Mouse (Mus musculus) liver, embryonic 13.5 days (tissue): ENCODE results near the gene Dpm3. TPM values are rescaled to one million over a fixed set of nuclear protein-coding genes. Genes with fewer than 3 reads are reported as not detected.
A peak's percentile ranks its signal among the peaks of the same experiment; 100 is the strongest.

Experiments
- ATAC-seq: fragments of 200-750 bp; cut with Nextera tagmentation; 2 replicates; pipeline ENCODE4 v1.8.0; 2017; ENCODE audit warnings: low read depth, mild to moderate bottlenecking, moderate number of reproducible peaks, moderate library complexity
- DNase-seq: peaks from one replicate; pipeline ENCODE4 v3.0.0; 2022
- H3K27ac ChIP-seq: fragments of 300-500 bp; sonication (generic); 2 replicates; pipeline ENCODE4 v1.5.1; 2015; ENCODE audit warnings: moderate library complexity, mild to moderate bottlenecking, inconsistent platforms
- H3K27me3 ChIP-seq: fragments of 300-500 bp; sonication (generic); 2 replicates; pipeline ENCODE4 v1.6.1; 2015; ENCODE audit warnings: mild to moderate bottlenecking, inconsistent platforms
- H3K36me3 ChIP-seq: fragments of 300-500 bp; sonication (generic); 2 replicates; pipeline ENCODE4 v1.6.1; 2015; ENCODE audit warnings: mild to moderate bottlenecking, inconsistent platforms
- H3K4me1 ChIP-seq: fragments of 300-500 bp; sonication (generic); replicated peaks from 2 replicates; pipeline ENCODE4 v1.6.1; 2015; ENCODE audit warnings: inconsistent platforms
- H3K4me2 ChIP-seq: fragments of 300-500 bp; sonication (generic); 2 replicates; pipeline ENCODE4 v1.6.1; 2015; ENCODE audit warnings: inconsistent platforms, mild to moderate bottlenecking, moderate library complexity
- H3K4me3 ChIP-seq: fragments of 300-500 bp; sonication (generic); replicated peaks from 2 replicates; pipeline ENCODE4 v1.5.1; 2015; ENCODE audit warnings: mild to moderate bottlenecking, inconsistent platforms
- H3K9ac ChIP-seq: fragments of 300-500 bp; sonication (generic); 2 replicates; pipeline ENCODE4 v1.6.1; 2015; ENCODE audit warnings: mild to moderate bottlenecking, inconsistent platforms
- H3K9me3 ChIP-seq: fragments of 300-500 bp; sonication (generic); replicated peaks from 2 replicates; pipeline ENCODE4 v1.6.1; 2016; ENCODE audit warnings: inconsistent platforms
- WGBS: fragments of 180-500 bp; shearing (Covaris S2); methylation state at CpG from one replicate; pipeline ENCODE4 v1.1.7; 2015; ENCODE audit not compliant: insufficient replicate concordance; 5-methylcytosine and 5-hydroxymethylcytosine counted together
- polyA plus RNA-seq: library from polyadenylated mRNA; unstranded; fragments of >200 nt; fragmentation: Nextera tagmentation; extraction: Ambion mirVana; gene quantifications from 2 replicates; pipeline ENCODE4 v1.2.1, GENCODE M21; 2015

Dpm3 gene
- polyA plus RNA-seq, 1 experiment from 2014 or later = 64.5 TPM

DNA sequence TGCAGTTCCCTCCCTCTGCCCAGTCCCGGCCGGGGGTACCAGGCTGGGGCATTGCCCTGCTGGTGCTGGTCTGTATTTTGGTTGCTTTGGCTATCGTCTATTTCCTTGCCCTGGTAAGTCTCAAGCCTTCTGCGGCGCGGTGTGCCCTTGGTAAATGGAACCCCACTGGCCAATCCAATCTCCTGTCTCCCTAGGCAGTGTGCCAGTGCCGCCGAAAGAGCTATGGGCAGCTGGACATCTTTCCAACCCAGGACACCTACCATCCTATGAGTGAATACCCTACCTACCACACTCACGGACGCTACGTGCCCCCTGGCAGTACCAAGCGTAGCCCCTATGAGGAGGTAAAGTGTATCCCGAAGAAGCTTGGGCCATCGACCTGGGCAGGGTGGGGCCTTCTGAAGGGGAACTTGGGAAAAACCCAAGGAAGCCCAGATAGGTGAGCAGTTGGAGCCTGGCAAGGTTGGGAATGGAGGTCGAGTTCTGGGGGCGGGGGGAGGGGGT lies 27.3 kb upstream of the Dpm3 start:
- peaks cover 66% of the 10 kb centered on the region for H3K27me3 ChIP-seq
- WGBS = 64% methylated on average over 16 of the region's 16 CpGs
- H3K4me3 ChIP-seq = no peak overlapping the region
- H3K4me1 ChIP-seq = peaks cover 28% of the 10 kb centered on the region
- no peak overlapping the region for H3K4me2 ChIP-seq
- no peak for ATAC-seq
- no peak for DNase-seq
- H3K9me3 ChIP-seq = no peaks in the 10 kb centered on the region
- no peak overlapping the region for H3K27ac ChIP-seq
- H3K9ac ChIP-seq = no peak overlapping the region
- H3K36me3 ChIP-seq = no peaks in the 10 kb centered on the region

GRCm38 (mm10) chr3:89232614-89233013 lies 26.5 kb upstream of the Dpm3 start:
- Histone ChIP-seq H3K27ac (no peak overlapping the region), H3K4me2 (no peak overlapping the region), H3K36me3 (no peaks in the 10 kb centered on the region), H3K9ac (no peak overlapping the region), H3K9me3 (no peaks in the 10 kb centered on the region), H3K27me3 (peaks cover 61% of the 10 kb centered on the region), H3K4me3 (no peak overlapping the region), H3K4me1 (peaks cover 20% of the 10 kb centered on the region)
- 61% methylated on average over 3 of the region's 6 CpGs for WGBS
- no peak for DNase-seq
- ATAC-seq = no peak

GRCm38 (mm10) chr3:89233562-89234110 lies 25.5 kb upstream of the Dpm3 start:
- DNase-seq (no peak), ATAC-seq (no peak)
- H3K36me3 ChIP-seq = no peaks in the 10 kb centered on the region
- peaks cover 63% of the 10 kb centered on the region for H3K27me3 ChIP-seq
- H3K4me3 ChIP-seq = no peak overlapping the region
- no peak overlapping the region for H3K4me2 ChIP-seq
- no peak overlapping the region for H3K9ac ChIP-seq
- no peaks in the 10 kb centered on the region for H3K9me3 ChIP-seq
- H3K4me1 ChIP-seq = peaks cover 12% of the 10 kb centered on the region
- 44% methylated on average over 14 of the region's 14 CpGs for WGBS
- H3K27ac ChIP-seq = no peak overlapping the region

DNA sequence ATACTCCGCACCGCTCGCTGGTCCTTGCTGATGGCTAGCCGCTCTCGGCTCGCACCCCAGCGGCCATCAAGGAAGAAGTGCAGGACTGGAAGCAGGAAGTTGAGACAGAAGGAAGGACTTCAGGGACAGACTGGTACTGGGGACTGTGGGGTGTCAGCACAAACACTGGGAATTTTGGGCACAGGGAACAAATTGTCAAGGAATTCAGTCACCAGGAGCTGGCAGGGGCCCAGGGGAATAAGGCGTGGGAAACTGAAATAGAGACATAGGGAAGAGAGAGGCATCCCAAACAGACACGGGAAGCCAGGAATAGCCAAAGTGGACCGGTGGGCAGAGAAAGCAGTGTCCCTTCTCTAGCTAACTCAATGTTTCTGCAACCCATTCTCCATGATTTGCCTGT lies 22.6 kb upstream of the Dpm3 start:
- Histone ChIP-seq H3K9me3 (no peaks in the 10 kb centered on the region), H3K36me3 (no peaks in the 10 kb centered on the region), H3K4me3 (no peak overlapping the region), H3K27me3 (peaks cover 43% of the 10 kb centered on the region), H3K4me2 (no peak overlapping the region), H3K9ac (no peak overlapping the region), H3K27ac (no peak overlapping the region), H3K4me1 (peaks cover 6% of the 10 kb centered on the region; the same call in 1 of the 2 replicates)
- 83% methylated on average over 10 of the region's 10 CpGs for WGBS
- ATAC-seq = no peak
- DNase-seq = no peak

DNA sequence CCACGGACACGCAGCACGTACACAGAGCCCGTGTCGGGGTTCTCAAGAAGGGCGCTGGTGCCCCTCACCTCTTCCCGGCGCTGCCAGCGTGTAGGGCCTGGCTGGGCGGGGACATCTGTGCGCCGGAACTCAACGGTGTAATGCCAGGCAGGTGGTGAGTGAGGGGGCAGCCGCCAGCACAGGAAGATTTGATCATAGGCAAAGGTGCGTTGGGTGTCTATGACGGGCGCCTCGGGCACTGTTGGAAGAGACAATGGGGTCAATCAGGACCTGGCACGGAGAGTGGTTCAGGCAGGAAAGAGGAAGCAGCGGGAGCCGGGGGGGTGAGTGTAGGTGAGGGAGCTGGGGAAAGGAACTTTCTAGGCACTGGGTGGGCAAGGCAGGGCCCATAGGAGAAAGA lies 21.5 kb upstream of the Dpm3 start:
- H3K4me1 ChIP-seq = peaks cover 7% of the 10 kb centered on the region; the same call in 1 of the 2 replicates
- no peak for ATAC-seq
- H3K9me3 ChIP-seq = no peaks in the 10 kb centered on the region
- no peak overlapping the region for H3K4me2 ChIP-seq
- H3K27ac ChIP-seq = no peak overlapping the region
- H3K4me3 ChIP-seq = no peak overlapping the region
- H3K27me3 ChIP-seq = peaks cover 36% of the 10 kb centered on the region
- no peaks in the 10 kb centered on the region for H3K36me3 ChIP-seq
- 86% methylated on average over 21 of the region's 21 CpGs for WGBS
- H3K9ac ChIP-seq = no peak overlapping the region
- no peak for DNase-seq

GRCm38 (mm10) chr3:89238494-89238893 lies 20.7 kb upstream of the Dpm3 start:
- H3K4me1 ChIP-seq = peaks cover 12% of the 10 kb centered on the region
- no peak overlapping the region for H3K27ac ChIP-seq
- no peak; the same call in 1 of the 2 replicates for ATAC-seq
- H3K9me3 ChIP-seq = no peaks in the 10 kb centered on the region
- no peak overlapping the region for H3K9ac ChIP-seq
- peaks cover 39% of the 10 kb centered on the region for H3K27me3 ChIP-seq
- H3K36me3 ChIP-seq = no peaks in the 10 kb centered on the region
- DNase-seq = no peak
- H3K4me3 ChIP-seq = no peak overlapping the region
- 65% methylated on average over 12 of the region's 12 CpGs for WGBS
- no peak overlapping the region for H3K4me2 ChIP-seq

GRCm38 (mm10) chr3:89242331-89242895 lies 16.7 kb upstream of the Dpm3 start:
- H3K9me3 ChIP-seq = no peaks in the 10 kb centered on the region
- no peak overlapping the region for H3K9ac ChIP-seq
- no peak for ATAC-seq
- H3K36me3 ChIP-seq = no peaks in the 10 kb centered on the region
- no peak overlapping the region for H3K27ac ChIP-seq
- H3K4me2 ChIP-seq = no peak overlapping the region
- peaks cover 49% of the 10 kb centered on the region for H3K27me3 ChIP-seq
- DNase-seq = peak; percentile 29
- 59% methylated on average over 9 of the region's 9 CpGs for WGBS
- H3K4me3 ChIP-seq = no peak overlapping the region
- peaks cover 43% of the 10 kb centered on the region for H3K4me1 ChIP-seq

DNA sequence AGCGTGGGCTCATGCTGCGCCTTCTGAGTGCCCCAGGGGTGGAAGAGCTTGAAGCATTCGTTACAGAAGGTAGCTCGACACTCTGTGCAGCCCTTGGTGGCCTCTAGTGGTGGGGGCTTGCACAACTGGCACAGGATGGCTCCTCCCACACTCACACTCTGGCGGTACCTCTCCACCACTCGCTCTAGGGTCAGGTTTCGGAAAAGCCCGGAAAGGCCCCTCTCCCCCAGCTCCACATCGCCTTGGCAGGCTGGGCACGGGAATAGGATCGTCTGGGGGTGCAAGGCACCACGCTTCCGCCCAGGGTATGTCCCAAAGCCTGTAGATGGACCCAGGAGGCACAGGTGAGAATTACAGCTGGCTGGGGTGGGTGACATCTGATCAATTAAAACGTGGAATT lies 15.5 kb upstream of the Dpm3 start:
- Histone ChIP-seq H3K4me1 (peaks cover 54% of the 10 kb centered on the region), H3K27ac (no peak overlapping the region), H3K4me2 (no peak overlapping the region), H3K4me3 (no peak overlapping the region), H3K36me3 (0 out of 2 replicates have a peak, but pooled peaks cover 1% of the 10 kb centered on the region), H3K9me3 (no peaks in the 10 kb centered on the region), H3K9ac (no peak overlapping the region), H3K27me3 (peaks cover 38% of the 10 kb centered on the region)
- 17% methylated on average over 14 of the region's 14 CpGs for WGBS
- ATAC-seq (peak; percentile 9; the same call in 1 of the 2 replicates), DNase-seq (peak; percentile 32)

DNA sequence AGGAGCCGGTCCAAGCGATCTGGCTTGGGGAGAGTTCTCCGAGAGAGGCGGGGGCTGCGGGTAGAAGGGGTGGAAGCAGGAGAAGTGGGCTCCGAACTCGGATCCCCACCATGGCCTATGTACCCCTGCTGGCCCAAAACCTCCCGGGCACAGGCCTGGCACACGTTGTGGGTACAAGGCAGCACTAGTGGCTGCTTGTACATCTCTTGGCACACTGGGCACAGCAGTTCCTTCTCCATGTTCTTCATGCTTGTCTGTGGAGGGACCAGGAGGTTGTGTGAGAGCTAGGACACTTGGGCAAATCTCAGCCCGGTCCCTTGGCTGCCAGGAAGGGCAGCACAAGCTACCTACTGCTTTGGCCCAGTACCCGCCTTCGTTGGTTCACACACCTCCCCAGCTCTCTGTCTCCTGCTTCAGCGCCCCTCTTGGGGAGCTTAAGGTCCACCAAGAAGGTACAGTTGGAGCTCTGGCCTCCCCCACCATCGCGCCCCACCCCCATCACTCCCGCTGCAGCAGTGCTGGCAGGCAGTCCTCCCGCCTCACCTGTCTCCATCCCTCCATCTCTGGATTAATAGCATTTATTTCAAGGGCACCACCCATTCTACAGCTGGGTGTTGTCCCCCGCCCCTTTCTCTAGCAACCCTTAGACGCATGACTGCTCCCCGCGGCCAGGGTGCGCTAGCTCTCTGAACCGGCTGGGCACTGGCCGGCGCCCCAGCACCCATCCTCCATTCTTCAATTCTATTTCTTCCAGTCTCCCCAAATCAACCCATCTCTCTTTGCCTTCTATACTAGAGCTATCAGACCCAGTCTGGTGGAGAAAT lies 14.8 kb upstream of the Dpm3 start:
- no peak for DNase-seq
- no peak overlapping the region for H3K27ac ChIP-seq
- peak overlapping the region; percentile 28 for H3K4me3 ChIP-seq
- H3K27me3 ChIP-seq = peaks cover 31% of the 10 kb centered on the region
- 0 out of 2 replicates have a peak, but pooled peaks cover 5% of the 10 kb centered on the region for H3K36me3 ChIP-seq
- no peaks in the 10 kb centered on the region for H3K9me3 ChIP-seq
- H3K9ac ChIP-seq = no peak overlapping the region
- H3K4me1 ChIP-seq = peaks cover 54% of the 10 kb centered on the region
- WGBS = 20% methylated on average over 25 of the region's 25 CpGs
- H3K4me2 ChIP-seq = peak overlapping the region; percentile 90
- no peak for ATAC-seq

DNA sequence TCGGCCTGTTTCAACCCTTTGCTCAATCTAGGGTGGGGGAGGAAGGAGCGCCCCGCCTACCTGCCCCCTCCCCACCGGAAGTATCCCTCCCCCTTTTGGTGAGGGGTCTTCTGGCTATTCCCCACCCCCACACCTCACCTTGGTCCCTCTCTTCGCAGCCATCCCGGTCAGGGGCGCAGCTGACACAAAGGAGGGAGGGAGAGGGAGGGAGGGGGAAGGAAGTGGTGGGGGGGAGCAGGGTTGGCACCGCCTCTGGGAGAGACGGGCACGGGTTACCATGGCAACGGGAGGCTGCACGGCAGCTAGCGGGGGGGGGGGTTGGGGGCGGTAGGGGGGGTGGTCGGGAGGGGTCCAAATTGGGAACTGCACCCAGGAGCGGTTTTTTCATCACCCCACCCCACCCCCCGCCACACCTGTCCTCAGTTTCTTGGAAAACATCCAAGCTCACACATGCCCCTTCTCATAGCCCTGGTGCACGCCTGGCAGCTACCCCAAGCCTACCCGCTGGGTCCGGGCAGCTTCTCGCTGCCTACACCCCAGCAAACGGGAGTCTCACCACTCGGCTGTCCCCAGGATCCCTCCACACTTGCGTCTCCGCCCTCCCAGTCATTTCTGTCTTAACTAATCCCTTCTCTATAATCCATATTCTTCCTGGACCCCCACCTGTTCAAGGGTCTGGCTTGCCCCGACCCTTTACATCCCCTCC lies 14.0 kb upstream of the Dpm3 start:
- WGBS = 3% methylated on average over 22 of the region's 26 CpGs
- Histone ChIP-seq H3K4me2 (peak overlapping the region; percentile 90), H3K4me1 (peaks cover 54% of the 10 kb centered on the region), H3K9me3 (no peaks in the 10 kb centered on the region), H3K4me3 (peak overlapping the region; percentile 71), H3K27ac (no peak overlapping the region), H3K9ac (no peak overlapping the region), H3K27me3 (peaks cover 29% of the 10 kb centered on the region), H3K36me3 (0 out of 2 replicates have a peak, but pooled peaks cover 5% of the 10 kb centered on the region)
- DNase-seq (no peak), ATAC-seq (no peak)

DNA sequence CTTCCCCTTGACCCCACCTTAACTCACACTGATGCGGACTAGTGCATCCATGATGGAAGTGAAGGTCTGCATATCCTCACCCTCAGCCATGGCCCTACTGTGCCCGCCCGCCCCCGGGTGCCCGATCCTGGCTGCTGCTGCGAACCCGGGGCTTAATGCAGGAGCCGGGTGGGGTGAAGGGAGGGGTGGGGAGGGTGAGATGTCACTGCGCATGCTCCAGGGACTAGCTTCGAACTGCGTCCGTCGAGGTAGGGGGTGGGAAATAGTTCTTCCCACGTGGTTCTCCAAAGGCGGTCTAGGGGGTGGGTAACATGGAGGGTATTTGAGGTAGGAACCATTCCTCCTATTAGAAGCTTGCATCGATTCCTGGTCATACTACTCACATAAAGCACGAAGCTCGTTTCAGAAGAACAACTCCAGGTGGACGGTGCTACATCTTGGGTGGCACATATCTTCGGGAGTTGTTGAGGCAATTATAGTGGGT lies 13.4 kb upstream of the Dpm3 start, which contains the start of gene Krtcap2:
Gene Krtcap2, plus strand, starts transcription at position 279 of the 484 bp plus-strand sequence.
- H3K9ac ChIP-seq = peak within 1 kb of the TSS; percentile 76
- H3K4me2 ChIP-seq = peak within 1 kb of the TSS; percentile 90
- peak within 1 kb of the TSS; percentile 35 for H3K27ac ChIP-seq
- peak within 1 kb of the TSS; percentile 71 for H3K4me3 ChIP-seq
- peaks cover 57% of the 10 kb centered on the region for H3K4me1 ChIP-seq
- ATAC-seq (peak; percentile 2; the same call in 1 of the 2 replicates), DNase-seq (no peak)
- 8% methylated on average over 20 of the region's 20 CpGs for WGBS
- no peaks in the 10 kb centered on the region for H3K9me3 ChIP-seq
- H3K27me3 ChIP-seq = peaks cover 32% of the 10 kb centered on the region
- 0 out of 2 replicates have a peak, but pooled peaks cover 5% of the 10 kb centered on the region for H3K36me3 ChIP-seq
